Mouse (Mus musculus) forebrain, embryonic 10.5 days (tissue): ENCODE measurements at regions not wholly inside any gene's neighbourhood (a gene's known extent, or its start where the extent isn't known, plus 50 kb on each side); places are given as distances from the start of the nearest gene placed in this dataset.

Source experiments
- DNase-seq: peaks from one replicate; pipeline ENCODE4 v3.0.0-alpha.2; 2017; ENCODE audit warnings: low spot score; ENCODE audit errors: extremely low spot score
- H3K27ac ChIP-seq: fragments of 300-500 bp; sonication (generic); 2 replicates; pipeline ENCODE4 v1.5.1; 2016; ENCODE audit warnings: mild to moderate bottlenecking
- H3K27me3 ChIP-seq: fragments of 300-500 bp; sonication (generic); 2 replicates; pipeline ENCODE4 v1.6.1; 2016; ENCODE audit warnings: mild to moderate bottlenecking; ENCODE audit not compliant: poor library complexity, severe bottlenecking
- H3K36me3 ChIP-seq: fragments of 300-500 bp; sonication (generic); replicated peaks from 2 replicates; pipeline ENCODE4 v1.6.1; 2016; ENCODE audit warnings: mild to moderate bottlenecking, moderate library complexity
- H3K4me1 ChIP-seq: fragments of 300-500 bp; sonication (generic); 2 replicates; pipeline ENCODE4 v1.6.1; 2016
- H3K4me3 ChIP-seq: fragments of 300-500 bp; sonication (generic); 2 replicates; pipeline ENCODE4 v1.5.1; 2016; ENCODE audit warnings: mild to moderate bottlenecking, moderate library complexity
- H3K9me3 ChIP-seq: fragments of 300-500 bp; sonication (generic); 2 replicates; pipeline ENCODE4 v1.6.1; 2016; ENCODE audit warnings: mild to moderate bottlenecking, moderate library complexity
- WGBS: fragments of 180-500 bp; shearing (Covaris S2); methylation state at CpG from one replicate; pipeline ENCODE4 v1.1.7; 2016; 5-methylcytosine and 5-hydroxymethylcytosine counted together

DNA sequence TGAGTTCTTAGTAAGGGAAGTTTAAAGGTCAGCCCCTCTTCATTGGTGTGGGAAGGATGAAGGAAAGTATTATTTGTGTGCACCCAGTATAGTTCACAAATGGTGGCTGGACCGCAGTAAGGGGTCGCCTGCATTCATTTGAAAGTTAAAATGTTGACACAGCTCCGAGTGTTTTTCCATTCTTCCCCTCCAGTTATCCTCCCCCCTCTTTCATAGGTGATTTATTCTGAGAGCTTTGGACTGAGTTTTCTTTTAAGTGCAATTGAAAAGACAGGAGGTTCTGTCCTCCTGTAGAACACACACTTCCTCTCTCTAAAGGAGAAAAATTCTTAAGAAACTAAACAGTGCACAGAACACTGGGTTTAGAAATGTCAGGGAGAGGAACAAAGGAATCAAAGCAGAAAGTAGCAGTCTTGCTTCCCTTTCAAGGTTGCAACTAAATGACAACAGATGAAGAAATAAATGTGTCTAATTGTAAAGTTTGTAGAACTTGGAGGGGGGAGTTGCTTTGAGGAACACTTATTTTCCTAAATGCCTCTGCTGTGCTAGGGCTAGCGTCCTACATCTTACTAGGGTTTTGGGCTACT, 195.8 kb upstream of the Cited2 start:
- peaks cover 3% of the 10 kb centered on the region; the same call in 1 of the 2 replicates for H3K4me1 ChIP-seq
- H3K27ac ChIP-seq = no peak overlapping the region
- H3K36me3 ChIP-seq = no peaks in the 10 kb centered on the region
- H3K4me3 ChIP-seq = no peak overlapping the region
- H3K9me3 ChIP-seq = no peaks in the 10 kb centered on the region
- no peak for DNase-seq
- WGBS = 79% methylated on average over 4 of the region's 4 CpGs
- no peaks in the 10 kb centered on the region for H3K27me3 ChIP-seq

DNA sequence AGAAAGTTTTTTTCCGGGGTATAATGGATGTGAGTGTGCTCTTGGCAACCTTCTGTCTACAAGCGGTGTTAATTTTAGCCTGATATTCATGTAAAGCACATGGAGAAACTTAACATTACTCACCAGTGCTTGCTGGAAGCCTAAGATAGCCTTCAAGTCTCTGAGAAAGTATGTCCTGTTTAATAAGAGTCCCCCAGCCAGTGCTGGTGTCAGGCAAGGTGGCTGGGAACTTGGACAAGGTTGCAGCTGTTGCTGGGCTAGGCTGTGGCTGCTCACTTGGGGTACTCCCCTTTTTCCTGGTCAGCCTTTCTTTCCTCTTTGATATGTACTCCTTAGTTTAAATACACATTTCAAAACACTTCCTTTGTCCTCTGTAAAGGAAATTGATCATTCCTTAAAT, 194.9 kb upstream of the Cited2 start:
- Histone ChIP-seq H3K27me3 (no peaks in the 10 kb centered on the region), H3K4me1 (peaks cover 3% of the 10 kb centered on the region; the same call in 1 of the 2 replicates), H3K27ac (no peak overlapping the region), H3K4me3 (no peak overlapping the region), H3K9me3 (no peaks in the 10 kb centered on the region), H3K36me3 (no peaks in the 10 kb centered on the region)
- no peak for DNase-seq
- WGBS = 92% methylated on average over 2 of the region's 2 CpGs

DNA sequence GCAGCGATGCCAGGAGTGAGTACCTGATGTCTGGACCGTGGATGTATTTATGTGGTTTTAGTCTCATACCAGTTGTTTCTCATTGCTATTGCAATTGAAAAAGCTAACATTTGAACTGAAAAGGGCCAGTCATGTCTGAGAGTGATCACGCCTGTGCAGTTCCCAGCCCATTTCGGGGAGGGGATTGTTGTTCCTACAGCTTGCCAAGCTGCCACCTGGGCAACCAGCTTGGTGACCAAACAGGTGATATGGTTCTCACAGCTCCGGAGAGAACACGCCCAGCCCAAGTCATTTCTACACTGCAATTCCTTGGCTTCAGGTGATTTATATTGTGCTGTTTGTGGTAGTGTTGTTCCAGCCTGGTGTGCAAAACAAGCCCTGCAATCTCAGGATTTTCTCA, 194.2 kb upstream of the Cited2 start:
- H3K4me1 ChIP-seq = peaks cover 3% of the 10 kb centered on the region; the same call in 1 of the 2 replicates
- H3K36me3 ChIP-seq = no peaks in the 10 kb centered on the region
- no peak for DNase-seq
- H3K4me3 ChIP-seq = no peak overlapping the region
- 88% methylated on average over 6 of the region's 6 CpGs for WGBS
- no peak overlapping the region for H3K27ac ChIP-seq
- no peaks in the 10 kb centered on the region for H3K27me3 ChIP-seq
- no peaks in the 10 kb centered on the region for H3K9me3 ChIP-seq

DNA sequence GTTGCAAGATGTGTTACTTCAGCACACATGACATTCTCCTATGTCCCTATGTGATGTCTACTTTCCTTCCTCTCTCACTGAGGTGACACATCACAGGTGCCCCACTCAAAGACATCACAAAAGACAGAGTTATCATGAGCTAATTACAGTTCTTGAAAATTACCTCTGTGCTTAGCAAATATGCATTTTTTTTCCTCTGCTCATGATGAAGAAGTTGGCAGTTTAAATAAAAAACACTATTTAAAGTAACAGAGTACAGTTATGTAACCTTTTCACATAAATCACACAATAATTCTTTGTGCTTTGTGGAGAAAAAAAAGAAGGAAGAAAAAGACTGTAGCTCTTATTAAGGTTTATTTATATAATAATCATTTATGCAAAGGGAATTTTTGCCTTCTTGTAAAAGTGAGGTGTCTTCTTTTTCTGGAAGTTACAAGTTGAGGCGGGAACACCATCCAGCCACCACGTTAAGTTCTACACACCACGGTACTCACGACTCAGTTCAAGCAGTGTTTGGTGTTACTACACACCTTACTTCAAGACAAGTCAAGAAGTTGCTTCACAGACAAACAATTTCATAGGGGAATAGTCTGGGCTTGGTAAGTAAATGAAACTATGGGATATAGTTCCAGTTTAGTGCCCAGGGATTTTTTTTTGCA, 193.0 kb upstream of the Cited2 start:
- Histone ChIP-seq H3K27me3 (no peaks in the 10 kb centered on the region), H3K27ac (no peak overlapping the region), H3K4me1 (peaks cover 3% of the 10 kb centered on the region; the same call in 1 of the 2 replicates), H3K9me3 (no peaks in the 10 kb centered on the region), H3K36me3 (no peaks in the 10 kb centered on the region), H3K4me3 (no peak overlapping the region)
- WGBS = 94% methylated on average over 4 of the region's 4 CpGs
- DNase-seq = no peak

DNA sequence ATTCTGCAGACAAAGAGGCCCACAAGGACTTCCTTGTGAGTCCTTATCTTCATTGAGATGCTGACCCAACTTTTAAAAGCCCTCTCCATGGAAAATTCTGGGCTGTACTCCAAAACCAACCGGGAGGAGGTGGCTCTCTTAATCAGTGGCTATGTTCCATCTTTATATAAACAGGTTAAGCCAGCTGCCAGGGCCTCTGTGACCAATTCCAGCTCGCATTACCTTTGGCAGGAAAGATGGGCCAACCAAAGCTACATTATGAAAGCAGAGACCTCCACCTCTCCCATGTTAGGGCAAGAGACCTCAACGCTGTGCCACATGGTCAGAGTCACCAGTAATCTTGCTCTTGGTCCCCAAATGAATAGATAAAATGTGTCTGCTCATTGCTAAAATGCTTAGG, 192.0 kb upstream of the Cited2 start:
- H3K27ac ChIP-seq = no peak overlapping the region
- H3K9me3 ChIP-seq = no peaks in the 10 kb centered on the region
- H3K36me3 ChIP-seq = no peaks in the 10 kb centered on the region
- no peak overlapping the region for H3K4me3 ChIP-seq
- H3K27me3 ChIP-seq = no peaks in the 10 kb centered on the region
- peaks cover 3% of the 10 kb centered on the region; the same call in 1 of the 2 replicates for H3K4me1 ChIP-seq
- 90% methylated on average over 3 of the region's 3 CpGs for WGBS
- DNase-seq = no peak

DNA sequence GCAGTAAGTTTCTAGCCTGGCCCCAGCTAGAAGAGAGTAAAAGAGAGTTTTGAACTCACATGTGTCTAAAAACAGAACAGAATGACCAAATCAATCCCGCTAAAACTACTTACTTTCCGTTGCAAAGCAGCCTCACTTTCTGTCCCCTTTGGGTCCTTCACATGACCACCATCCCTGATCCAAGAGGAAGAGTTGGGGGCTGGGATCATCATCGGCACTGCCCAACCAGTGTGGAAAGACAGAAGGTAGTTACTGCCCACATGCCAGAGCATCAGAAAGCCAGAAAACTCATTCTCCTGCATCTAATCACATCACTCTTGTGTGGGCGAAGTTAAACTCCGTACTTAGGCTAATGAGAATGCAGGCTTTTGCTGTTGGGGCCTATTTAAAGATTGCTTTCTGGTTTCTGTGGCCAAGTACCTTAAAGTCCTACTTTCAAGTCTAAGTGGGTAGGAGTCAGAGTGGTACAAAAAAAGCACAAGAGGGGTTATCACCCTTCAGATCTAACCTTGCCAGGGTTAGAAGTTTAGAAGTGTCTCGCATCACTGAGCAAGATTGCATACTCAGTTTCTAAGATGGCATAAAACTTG, 184.0 kb upstream of the Cited2 start:
- Histone ChIP-seq H3K9me3 (no peaks in the 10 kb centered on the region), H3K4me1 (peaks cover 3% of the 10 kb centered on the region; the same call in 1 of the 2 replicates), H3K27me3 (no peaks in the 10 kb centered on the region), H3K27ac (no peak overlapping the region), H3K36me3 (no peaks in the 10 kb centered on the region), H3K4me3 (no peak overlapping the region)
- WGBS = 93% methylated on average over 6 of the region's 6 CpGs
- DNase-seq = no peak

DNA sequence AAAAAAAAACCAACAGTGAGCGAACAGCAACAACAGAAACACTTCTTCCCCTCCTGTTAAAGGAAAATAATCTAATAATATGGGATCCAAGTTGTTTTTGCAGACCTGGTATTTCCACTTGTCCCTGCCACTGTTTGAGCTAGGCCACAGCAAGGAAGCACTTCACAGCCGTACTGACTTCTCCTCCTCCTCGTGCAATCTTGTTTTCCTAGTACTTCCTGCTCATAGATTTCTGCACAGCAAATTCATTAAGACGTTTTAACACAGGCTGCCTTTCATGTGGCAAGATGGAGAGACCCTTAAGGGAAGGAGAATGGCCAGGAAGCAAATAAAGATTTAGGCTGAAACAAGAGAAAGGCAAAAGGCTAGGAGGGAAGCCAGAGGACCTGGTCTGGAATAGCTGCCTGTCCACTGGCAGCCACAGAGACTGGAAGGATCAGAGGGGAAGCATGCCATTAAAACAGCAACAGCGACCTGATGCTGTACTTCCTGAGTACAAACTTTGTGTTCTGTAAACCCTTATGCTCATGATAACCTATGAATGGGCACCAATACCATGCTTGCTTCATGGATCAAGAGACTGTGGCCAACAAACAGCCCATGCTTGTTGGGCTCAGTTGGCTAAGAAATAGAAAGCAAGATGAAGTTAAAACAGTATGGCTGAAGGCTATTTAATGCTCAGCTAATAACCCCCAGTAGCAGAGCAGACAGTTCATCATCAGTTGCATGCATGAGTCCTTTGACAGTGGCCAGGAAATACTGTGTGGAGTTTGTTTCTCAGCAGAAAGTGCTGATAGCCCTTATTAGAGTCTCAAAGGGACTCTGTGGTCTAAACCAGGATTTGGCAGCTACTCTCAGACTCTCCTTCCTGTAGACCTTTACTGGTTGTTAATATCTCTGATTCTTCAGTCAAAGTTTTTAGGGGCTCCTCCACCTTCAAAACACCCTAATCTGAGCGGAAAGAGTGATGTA, 182.3 kb upstream of the Cited2 start:
- Histone ChIP-seq H3K27ac (no peak overlapping the region), H3K4me3 (no peak overlapping the region), H3K36me3 (no peaks in the 10 kb centered on the region), H3K27me3 (no peaks in the 10 kb centered on the region), H3K9me3 (no peaks in the 10 kb centered on the region), H3K4me1 (peaks cover 3% of the 10 kb centered on the region; the same call in 1 of the 2 replicates)
- 82% methylated on average over 6 of the region's 6 CpGs for WGBS
- DNase-seq = no peak

DNA sequence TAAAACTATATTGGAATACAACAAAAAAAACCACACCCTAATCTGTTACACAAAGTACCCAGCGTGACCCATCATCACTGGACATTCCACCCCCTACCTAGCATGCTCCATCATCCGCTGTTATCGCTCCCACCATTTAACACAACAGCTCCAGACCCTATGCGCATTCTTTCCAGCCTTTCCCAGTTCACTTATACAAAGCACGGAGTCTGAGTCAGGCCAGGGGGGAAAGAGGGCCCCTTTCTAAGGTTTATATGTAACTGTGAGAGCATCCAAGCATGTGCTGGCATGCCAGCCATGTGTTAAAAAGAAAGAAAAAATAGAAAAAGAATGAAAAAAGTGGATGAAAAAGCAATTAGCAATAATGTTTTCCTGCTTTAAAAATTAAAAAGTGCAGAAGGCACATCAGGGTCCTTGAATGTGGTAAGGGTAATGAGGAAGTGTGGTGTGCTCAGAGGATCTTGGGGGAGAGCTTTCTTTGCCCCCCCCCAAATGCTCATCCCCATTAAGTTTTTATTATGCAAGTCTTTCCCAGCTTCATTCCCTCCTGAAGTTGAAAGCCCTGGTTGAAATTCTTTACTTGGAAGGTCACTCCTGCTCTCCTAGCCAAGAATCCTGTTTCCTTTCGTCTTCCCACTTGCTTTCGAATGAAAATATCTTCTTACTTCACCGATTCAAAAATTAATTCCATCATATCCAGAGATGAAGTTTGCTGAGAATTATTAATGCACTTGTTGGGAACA, 180.7 kb upstream of the Cited2 start:
- Histone ChIP-seq H3K9me3 (no peaks in the 10 kb centered on the region), H3K4me3 (no peak overlapping the region), H3K4me1 (peaks cover 3% of the 10 kb centered on the region; the same call in 1 of the 2 replicates), H3K36me3 (no peaks in the 10 kb centered on the region), H3K27ac (no peak overlapping the region), H3K27me3 (no peaks in the 10 kb centered on the region)
- WGBS = 90% methylated on average over 8 of the region's 8 CpGs
- no peak for DNase-seq

DNA sequence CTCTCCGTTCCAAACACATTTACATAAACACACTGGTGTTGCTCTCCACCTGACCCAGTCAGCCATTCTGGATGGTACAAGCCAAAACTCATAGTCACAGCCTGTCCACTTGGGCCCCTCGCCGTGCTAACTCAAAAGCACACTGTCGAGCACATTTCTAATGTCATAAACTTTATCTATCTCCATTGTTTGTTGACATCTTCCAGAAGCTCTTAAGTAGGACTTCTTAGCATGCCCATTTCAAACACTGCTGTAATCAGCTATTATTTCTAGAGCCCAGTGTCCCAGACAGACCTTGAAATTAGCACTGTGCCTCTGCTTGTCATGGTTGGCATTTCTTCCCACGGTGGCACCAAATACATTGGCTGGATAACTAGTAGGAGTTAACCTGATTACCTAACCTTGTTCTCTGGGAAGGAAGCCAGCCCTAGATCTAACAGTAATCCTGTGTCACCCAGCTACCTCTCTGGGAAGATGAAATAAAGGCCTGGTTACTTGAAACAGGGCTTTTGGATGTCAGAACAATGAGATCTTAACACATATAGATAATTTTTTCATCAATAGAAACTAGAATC, 180.1 kb upstream of the Cited2 start:
- DNase-seq = no peak
- no peak overlapping the region for H3K4me3 ChIP-seq
- 92% methylated on average over 5 of the region's 5 CpGs for WGBS
- H3K4me1 ChIP-seq = peaks cover 3% of the 10 kb centered on the region; the same call in 1 of the 2 replicates
- H3K36me3 ChIP-seq = no peaks in the 10 kb centered on the region
- no peaks in the 10 kb centered on the region for H3K9me3 ChIP-seq
- no peaks in the 10 kb centered on the region for H3K27me3 ChIP-seq
- no peak overlapping the region for H3K27ac ChIP-seq

DNA sequence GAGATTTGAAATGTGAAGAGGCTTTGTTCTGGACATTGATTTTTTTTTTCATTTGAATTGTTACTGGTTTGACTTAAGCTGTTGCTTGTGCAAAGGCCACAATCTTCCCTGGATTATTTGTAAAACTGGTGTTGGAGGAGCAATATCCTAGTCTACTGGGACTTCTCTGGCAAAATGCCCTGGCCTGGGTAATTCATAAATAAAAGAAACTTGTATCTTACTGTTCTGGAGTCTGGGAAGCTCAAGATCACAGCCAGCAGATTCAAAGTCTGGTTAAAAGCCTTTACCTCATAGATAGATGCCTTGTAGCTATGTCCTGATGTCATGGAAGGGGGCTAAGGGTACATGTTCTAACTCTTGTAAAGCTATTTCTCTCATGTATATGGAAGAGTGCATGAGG, 177.7 kb upstream of the Cited2 start:
- no peaks in the 10 kb centered on the region for H3K36me3 ChIP-seq
- no peak overlapping the region for H3K4me3 ChIP-seq
- DNase-seq = no peak
- H3K9me3 ChIP-seq = no peaks in the 10 kb centered on the region
- peaks cover 3% of the 10 kb centered on the region; the same call in 1 of the 2 replicates for H3K4me1 ChIP-seq
- H3K27me3 ChIP-seq = no peaks in the 10 kb centered on the region
- no peak overlapping the region for H3K27ac ChIP-seq

DNA sequence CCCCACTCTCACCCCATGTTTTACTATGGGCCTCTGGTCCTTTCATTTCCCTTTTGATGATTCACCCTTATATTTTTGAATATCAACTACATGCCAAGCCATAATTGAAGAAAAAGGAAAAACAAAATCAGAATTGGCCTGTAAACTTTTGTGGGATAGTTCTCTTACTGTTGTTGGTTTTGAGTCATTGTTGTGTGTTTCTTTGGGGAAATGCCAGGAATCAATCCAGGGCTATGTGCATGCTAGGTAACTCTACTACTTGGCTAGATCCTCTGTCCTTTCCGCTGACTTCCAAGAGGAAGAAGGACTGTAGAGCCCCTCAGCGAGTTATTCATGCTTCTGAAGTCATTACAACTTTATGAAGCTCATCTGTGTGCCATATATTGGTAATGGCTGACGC, 175.0 kb upstream of the Cited2 start:
- H3K27me3 ChIP-seq = no peaks in the 10 kb centered on the region
- DNase-seq = no peak
- H3K4me3 ChIP-seq = no peak overlapping the region
- no peak overlapping the region for H3K27ac ChIP-seq
- no peaks in the 10 kb centered on the region for H3K4me1 ChIP-seq
- WGBS = 88% methylated on average over 3 of the region's 3 CpGs
- H3K9me3 ChIP-seq = no peaks in the 10 kb centered on the region
- H3K36me3 ChIP-seq = no peaks in the 10 kb centered on the region
